25 mouse cellular contexts compared by ENCODE assay signal in genomic region chr17:56111021-56111420, GRCm38 (mm10). TPM values are rescaled to one million over a fixed set of nuclear protein-coding genes. Genes with fewer than 3 reads are reported as not detected.
DNase-seq lines count a peak whose midpoint lies in the region; ATAC-seq and TF ChIP-seq lines count a peak whose summit lies in the region.
"Had no signal": no experiment of that assay in that cellular context is flagged by ENCODE, and none has a peak within 500 bp of the region (broad histone marks: within the 10 kb centered on the region; RNA-seq: fewer than 3 reads in every experiment).

No protein-coding gene starts in this region.

- H3K9me3 ChIP-seq in heart, embryonic 12.5 days (replicated peaks): no peaks in the 10 kb centered on the region
- H3K9me3 ChIP-seq: embryonic facial prominence, embryonic 10.5 days; forebrain, embryonic 15.5 days; kidney, embryonic 15.5 days; limb, embryonic 15.5 days; stomach, embryonic 15.5 days had no signal

- H3K27ac ChIP-seq in heart, embryonic 12.5 days (ENCODE audit: poor library complexity, severe bottlenecking): no peak overlapping the region
- peak overlapping the region; percentile 50; the same call in 1 of the 2 replicates for H3K27ac ChIP-seq in left cerebral cortex, adult 2 months
- peak overlapping the region; percentile 91 for H3K27ac ChIP-seq in brown adipose tissue, adult 24 weeks (replicated peaks; ENCODE audit: low read depth, low read length)
- H3K27ac ChIP-seq: embryonic facial prominence, embryonic 10.5 days; forebrain, embryonic 15.5 days; kidney, embryonic 15.5 days; limb, embryonic 15.5 days; stomach, embryonic 15.5 days had no signal

- H3K4me1 ChIP-seq in heart, embryonic 12.5 days (replicated peaks): peaks cover 9% of the 10 kb centered on the region
- H3K4me1 ChIP-seq in brown adipose tissue, adult 24 weeks (ENCODE audit: control insufficient read depth, insufficient read depth, insufficient read length, low read length): no peaks in the 10 kb centered on the region
- H3K4me1 ChIP-seq: embryonic facial prominence, embryonic 10.5 days; forebrain, embryonic 15.5 days; kidney, embryonic 15.5 days; limb, embryonic 15.5 days; stomach, embryonic 15.5 days had no signal

- 0 out of 2 replicates have a peak overlapping the region, but pooled peaks have one; percentile 7 for H3K9ac ChIP-seq in heart, embryonic 12.5 days
- H3K9ac ChIP-seq: forebrain, embryonic 15.5 days; kidney, embryonic 15.5 days; limb, embryonic 15.5 days; stomach, embryonic 15.5 days had no signal

- H3K36me3 ChIP-seq in heart, embryonic 12.5 days: peaks cover 16% of the 10 kb centered on the region; the same call in 1 of the 2 replicates
- H3K36me3 ChIP-seq: forebrain, embryonic 15.5 days; stomach, embryonic 15.5 days had no signal

- H3K4me3 ChIP-seq in heart, embryonic 12.5 days: no peak overlapping the region
- H3K4me3 ChIP-seq in left cerebral cortex, adult 2 months: no peak overlapping the region
- H3K4me3 ChIP-seq in brown adipose tissue, adult 24 weeks (ENCODE audit: insufficient read depth, low read depth, low read length): no peak overlapping the region
- H3K4me3 ChIP-seq: embryonic facial prominence, embryonic 10.5 days; forebrain, embryonic 15.5 days; kidney, embryonic 15.5 days; limb, embryonic 15.5 days; stomach, embryonic 15.5 days had no signal

- H3K4me2 ChIP-seq in heart, embryonic 12.5 days: no peak overlapping the region
- H3K4me2 ChIP-seq: forebrain, embryonic 15.5 days; kidney, embryonic 15.5 days; limb, embryonic 15.5 days; midbrain, embryonic 11.5 days; stomach, embryonic 15.5 days had no signal

- intact Hi-C loops in heart, postnatal 10 days (cut with DNase I): no loop called here
- intact Hi-C loops in left cerebral cortex, adult 2 months (cut with DNase I): no loop called here
- intact Hi-C loops in left cerebral cortex, postnatal 25 days (cut with DNase I): no loop called here

- TF ChIP-seq CTCF in left cerebral cortex, adult 2 months (IDR thresholded peaks at IDR 0.05): no peak

- DNase-seq in adrenal gland, adult 2 months: peak; percentile 55
- DNase-seq in adrenal gland, adult 8-10 months: no peak
- no peak for DNase-seq in heart, postnatal 10 days
- DNase-seq in left cerebral cortex, adult 2 months (ENCODE audit: extremely low spot score in 1 of 2, low spot score in 2 of 2): no peak
- no peak for DNase-seq in left cerebral cortex, postnatal 25 days (ENCODE audit: low spot score in 2 of 2)
- DNase-seq: cerebellum, adult 11 months; cerebellum, adult 9-11 months; kidney, adult 11 months; kidney, postnatal 36 days; lung, adult 18-20 months; lung, postnatal 10 days; thymus, postnatal 4 days had no signal

- 77% methylated on average over 1 of the region's 1 CpGs for WGBS in heart, embryonic 12.5 days

- H3K27me3 ChIP-seq in heart, embryonic 12.5 days (replicated peaks): peaks cover 9% of the 10 kb centered on the region
- H3K27me3 ChIP-seq: forebrain, embryonic 15.5 days; stomach, embryonic 15.5 days had no signal

- no peak for ATAC-seq in heart, embryonic 12.5 days (ENCODE audit: insufficient number of reproducible peaks, low FRiP score)

RNA-seq across cellular contexts. Expression of gene Plin4, which starts 1.4 kb away (rescaled TPM):
- total RNA-seq in adrenal gland, adult 2 months (2021): 100 to 1,000 TPM in 1 of 2 experiments, 10 to 100 TPM in 1; 92.6 to 121 TPM
- polyA plus RNA-seq in adrenal gland, adult 2 months (2012; rRNA removed): 100 and 184 TPM in 2 replicates
- 100 to 1,000 TPM in 1 of 4 experiments, 10 to 100 TPM in 3; 45.4 to 191 (median 87.0) TPM for total RNA-seq in adrenal gland, adult 8-10 months (2022)
- 0.05 and 0.12 TPM in 2 replicates for polyA plus RNA-seq in heart, embryonic 12.5 days (2016; fragmentation: Nextera tagmentation; extraction: Ambion mirVana)
- 100 to 1,000 TPM in 1 of 2 experiments, 10 to 100 TPM in 1; 80.9 to 155 TPM for total RNA-seq in heart, postnatal 10 days (2021)
- total RNA-seq in left cerebral cortex, adult 2 months (2021): 1 to 10 TPM; 5.0 to 7.4 TPM
- total RNA-seq in left cerebral cortex, postnatal 25 days (2021): 1 to 10 TPM; 1.4 to 1.6 TPM
- 195 and 205 TPM in 2 replicates for polyA plus RNA-seq in brown adipose tissue, adult 24 weeks (2012; ENCODE audit: insufficient read depth, insufficient read length, missing spikeins)
- total RNA-seq: hematopoietic stem cell, adult 5-6 weeks; megakaryocyte progenitor cell, adult 5-6 weeks; monocyte, adult 5-6 weeks had no signal
- polyA plus RNA-seq: CD4-positive, CD25-positive, alpha-beta regulatory T cell, adult 4 months had no signal

RNA-seq across cellular contexts. Expression of gene Plin5, which starts 6.4 kb away (rescaled TPM):
- 10 to 100 TPM; 59.5 to 71.9 TPM for total RNA-seq in adrenal gland, adult 2 months (2021)
- 42.9 and 91.7 TPM in 2 replicates for polyA plus RNA-seq in adrenal gland, adult 2 months (2012; rRNA removed)
- 10 to 100 TPM; 20.4 to 32.6 (median 26.9) TPM for total RNA-seq in adrenal gland, adult 8-10 months (2022)
- 0.09 and 0.17 TPM in 2 replicates for polyA plus RNA-seq in heart, embryonic 12.5 days (2016; fragmentation: Nextera tagmentation; extraction: Ambion mirVana)
- total RNA-seq in heart, postnatal 10 days (2021): 100 to 1,000 TPM; 126 to 166 TPM
- under 1 TPM; 0.38 to 0.68 TPM for total RNA-seq in left cerebral cortex, adult 2 months (2021)
- under 1 TPM; 0.64 to 0.87 TPM for total RNA-seq in left cerebral cortex, postnatal 25 days (2021)
- 138 and 171 TPM in 2 replicates for polyA plus RNA-seq in brown adipose tissue, adult 24 weeks (2012; ENCODE audit: insufficient read depth, insufficient read length, missing spikeins)
- total RNA-seq: hematopoietic stem cell, adult 5-6 weeks; megakaryocyte progenitor cell, adult 5-6 weeks; monocyte, adult 5-6 weeks had no signal
- polyA plus RNA-seq: CD4-positive, CD25-positive, alpha-beta regulatory T cell, adult 4 months had no signal

RNA-seq across cellular contexts. Expression of gene Lrg1, which starts 10.8 kb away (rescaled TPM):
- total RNA-seq in adrenal gland, adult 2 months (2021): 10 to 100 TPM; 23.9 to 45.5 TPM
- polyA plus RNA-seq in adrenal gland, adult 2 months (2012; rRNA removed): 134 and 212 TPM in 2 replicates
- total RNA-seq in adrenal gland, adult 8-10 months (2022): 10 to 100 TPM; 14.5 to 34.6 (median 16.4) TPM
- 0.18 TPM in 1 of 2 replicates, not detected in the other for polyA plus RNA-seq in heart, embryonic 12.5 days (2016; fragmentation: Nextera tagmentation; extraction: Ambion mirVana)
- total RNA-seq in heart, postnatal 10 days (2021): 10 to 100 TPM; 12.6 to 25.2 TPM
- 1 to 10 TPM; 4.2 to 6.1 TPM for total RNA-seq in left cerebral cortex, adult 2 months (2021)
- total RNA-seq in left cerebral cortex, postnatal 25 days (2021): 1 to 10 TPM; 3.1 to 3.5 TPM
- polyA plus RNA-seq in brown adipose tissue, adult 24 weeks (2012; ENCODE audit: insufficient read depth, insufficient read length, missing spikeins): 61.5 and 101 TPM in 2 replicates
- total RNA-seq: left cerebral cortex, postnatal 4 days; monocyte, adult 5-6 weeks had no signal
- polyA plus RNA-seq: CD4-positive, CD25-positive, alpha-beta regulatory T cell, adult 4 months; midbrain, embryonic 11.5 days had no signal

RNA-seq across cellular contexts. Expression of gene Sema6b, which starts 29.1 kb away (rescaled TPM):
- total RNA-seq in adrenal gland, adult 2 months (2021): 10 to 100 TPM in 1 of 2 experiments, 1 to 10 TPM in 1; 6.3 to 10.2 TPM
- polyA plus RNA-seq in adrenal gland, adult 2 months (2012; rRNA removed): 32.9 and 36.5 TPM in 2 replicates
- total RNA-seq in adrenal gland, adult 8-10 months (2022): 10 to 100 TPM in 2 of 4 experiments, 1 to 10 TPM in 2; 6.6 to 12.7 (median 10.9) TPM
- 0.44 and 0.57 TPM in 2 replicates for polyA plus RNA-seq in heart, embryonic 12.5 days (2016; fragmentation: Nextera tagmentation; extraction: Ambion mirVana)
- 10 to 100 TPM; 11.3 to 13.7 TPM for total RNA-seq in heart, postnatal 10 days (2021)
- 100 to 1,000 TPM; 117 to 125 TPM for total RNA-seq in left cerebral cortex, adult 2 months (2021)
- total RNA-seq in left cerebral cortex, postnatal 25 days (2021): 100 to 1,000 TPM; 131 TPM
- 1.9 and 5.0 TPM in 2 replicates for polyA plus RNA-seq in brown adipose tissue, adult 24 weeks (2012; ENCODE audit: insufficient read depth, insufficient read length, missing spikeins)
- polyA plus RNA-seq: CD4-positive, CD25-positive, alpha-beta regulatory T cell, adult 4 months had no signal

RNA-seq across cellular contexts. Expression of gene Hdgfl2, which starts 31.6 kb away (rescaled TPM):
- total RNA-seq in adrenal gland, adult 2 months (2021): 10 to 100 TPM; 52.7 to 63.7 TPM
- polyA plus RNA-seq in adrenal gland, adult 2 months (2012; rRNA removed): 93.5 and 97.9 TPM in 2 replicates
- 100 to 1,000 TPM in 1 of 4 experiments, 10 to 100 TPM in 3; 55.6 to 123 (median 80.3) TPM for total RNA-seq in adrenal gland, adult 8-10 months (2022)
- 93.1 and 95.1 TPM in 2 replicates for polyA plus RNA-seq in heart, embryonic 12.5 days (2016; fragmentation: Nextera tagmentation; extraction: Ambion mirVana)
- 10 to 100 TPM; 38.9 to 42.2 TPM for total RNA-seq in heart, postnatal 10 days (2021)
- total RNA-seq in left cerebral cortex, adult 2 months (2021): 100 to 1,000 TPM; 102 to 109 TPM
- total RNA-seq in left cerebral cortex, postnatal 25 days (2021): 100 to 1,000 TPM in 1 of 2 experiments, 10 to 100 TPM in 1; 90.8 to 109 TPM
- polyA plus RNA-seq in brown adipose tissue, adult 24 weeks (2012; ENCODE audit: insufficient read depth, insufficient read length, missing spikeins): 17.6 and 19.3 TPM in 2 replicates

Comparison
In these comparisons a context has a peak if more than half of its experiments do, and no peak if none do; other contexts are left out.
1. RNA of gene Plin4, which starts 1.4 kb away (total RNA-seq): 80.9 to 155 TPM in heart, postnatal 10 days, 92.6 to 121 TPM in adrenal gland, adult 2 months and 45.4 to 191 TPM in adrenal gland, adult 8-10 months; 5.0 to 7.4 TPM in left cerebral cortex, adult 2 months and 1.4 to 1.6 TPM in left cerebral cortex, postnatal 25 days; every median in the first group is over 4 times any median in the second.
2. RNA of gene Plin5, which starts 6.4 kb away (total RNA-seq): 126 to 166 TPM in heart, postnatal 10 days, 59.5 to 71.9 TPM in adrenal gland, adult 2 months and 20.4 to 32.6 TPM in adrenal gland, adult 8-10 months; 0.64 to 0.87 TPM in left cerebral cortex, postnatal 25 days and 0.38 to 0.68 TPM in left cerebral cortex, adult 2 months; every median in the first group is over 10 times any median in the second.